Mouse (Mus musculus) limb, embryonic 13.5 days (tissue): ENCODE results near the gene Gm4952. TPM values are rescaled to one million over a fixed set of nuclear protein-coding genes. Genes with fewer than 3 reads are reported as not detected.

ENCODE experiments used
- polyA plus RNA-seq: library from polyadenylated mRNA; unstranded; fragments of >200 nt; fragmentation: Nextera tagmentation; extraction: Ambion mirVana; gene quantifications from 2 replicates; pipeline ENCODE4 v1.2.1, GENCODE M21; 2015

Gm4952 gene
- polyA plus RNA-seq, 1 experiment from 2014 or later: 0.15 TPM

Other genes starting within 250 kb of the Gm4952 start
- not detected in 2 replicates for gene Olfr1440, start 212.7 kb upstream of the Gm4952 start, polyA plus RNA-seq
- not detected in 2 replicates for gene Olfr1441, start 182.5 kb upstream of the Gm4952 start, polyA plus RNA-seq
- not detected in 2 replicates for gene Pfpl, start 172.1 kb upstream of the Gm4952 start, polyA plus RNA-seq
- 0.50 TPM in 2 replicates for gene Mpeg1, start 139.2 kb upstream of the Gm4952 start, polyA plus RNA-seq
- 5.2 and 5.8 TPM in 2 replicates for gene Dtx4, start 98.5 kb upstream of the Gm4952 start, polyA plus RNA-seq
- 17.5 and 19.3 TPM in 2 replicates for gene Fam111a, start 54.2 kb upstream of the Gm4952 start, polyA plus RNA-seq
- not detected in 2 replicates for gene Glyat, start 33.3 kb downstream of the Gm4952 start, polyA plus RNA-seq
- gene Olfr1442, start 70.5 kb downstream of the Gm4952 start, polyA plus RNA-seq: not detected in 2 replicates
- gene Olfr1443, start 78.1 kb downstream of the Gm4952 start, polyA plus RNA-seq: not detected in 2 replicates
- not detected in 2 replicates for gene Keg1, start 95.8 kb downstream of the Gm4952 start, polyA plus RNA-seq
- 1.0 and 1.5 TPM in 2 replicates for gene Cntf, start 165.7 kb downstream of the Gm4952 start, polyA plus RNA-seq
- gene Zfp91, start 196.2 kb downstream of the Gm4952 start, polyA plus RNA-seq: 13.5 and 13.8 TPM in 2 replicates
- gene Lpxn, start 196.2 kb downstream of the Gm4952 start, polyA plus RNA-seq: 1.3 and 1.7 TPM in 2 replicates
- not detected in 2 replicates for gene Gm5244, start 246.7 kb downstream of the Gm4952 start, polyA plus RNA-seq